Mouse (Mus musculus) kidney, postnatal 4 days (tissue): ENCODE data around the gene Bptf.
"Not testable (repeated sequence)": the region's sequence is repeated elsewhere in the genome, so short reads cannot be mapped to it uniquely, and the experiment has no call there.

Source experiments
- DNase-seq, 2 experiments: peaks; one replicate each; pipeline ENCODE4 v3.0.0; 2021; ENCODE audit warnings: mixed read lengths in 2 of 2

Gene Bptf

GRCm38 (mm10) chr11:107113881-107114557 lies 17.9 kb downstream of the Bptf start:
- DNase-seq = no peak

DNA sequence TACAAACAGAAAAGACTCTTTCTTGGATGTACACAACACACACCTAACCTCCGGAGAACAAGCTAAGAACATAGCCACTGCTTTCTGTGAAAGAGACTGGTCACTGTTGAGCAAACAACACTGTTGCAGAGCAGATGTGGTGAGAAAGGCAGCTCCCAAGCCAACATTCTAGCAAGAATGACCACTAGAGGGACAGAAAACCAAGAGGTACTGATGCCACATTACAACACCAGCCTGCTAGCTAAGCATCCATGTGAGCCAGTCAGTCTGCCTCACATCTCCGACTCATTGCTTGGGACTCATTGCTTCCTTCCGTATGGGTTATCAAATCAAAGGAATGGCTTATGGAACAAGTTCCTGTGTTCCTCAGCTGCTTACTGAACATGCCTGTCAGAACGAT lies 18.8 kb downstream of the Bptf start:
- peak; percentile 11 to 27 for DNase-seq

- no peak for DNase-seq
Measured at GRCm38 (mm10) chr11:107109669-107110068, 22.3 kb downstream of the Bptf start.

GRCm38 (mm10) chr11:107108892-107109291 lies 23.0 kb downstream of the Bptf start:
- no peak for DNase-seq

DNA sequence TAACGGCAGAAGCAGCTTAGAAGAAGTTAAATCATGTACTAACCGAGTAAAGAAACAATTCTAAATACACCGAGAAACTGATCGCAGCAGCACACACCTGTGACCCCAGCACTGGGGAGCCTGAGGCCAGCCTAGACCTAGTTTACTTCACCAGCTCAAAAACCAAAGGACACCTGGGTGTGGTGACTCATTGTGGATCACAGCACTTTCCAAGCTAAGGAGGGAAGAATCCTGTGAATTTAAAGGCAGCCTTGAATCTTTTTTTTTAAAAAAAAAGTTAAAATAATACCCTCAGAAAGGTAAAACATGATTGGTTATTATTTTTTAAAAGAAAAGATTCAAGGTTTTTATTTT lies 24.2 kb downstream of the Bptf start:
- DNase-seq = no peak

- no peak for DNase-seq
Measured at GRCm38 (mm10) chr11:107106978-107107724, 24.8 kb downstream of the Bptf start.

GRCm38 (mm10) chr11:107106461-107106860 lies 25.5 kb downstream of the Bptf start:
- no peak for DNase-seq

GRCm38 (mm10) chr11:107105227-107105626 lies 26.7 kb downstream of the Bptf start:
- DNase-seq = peak; percentile 80 to 84

DNA sequence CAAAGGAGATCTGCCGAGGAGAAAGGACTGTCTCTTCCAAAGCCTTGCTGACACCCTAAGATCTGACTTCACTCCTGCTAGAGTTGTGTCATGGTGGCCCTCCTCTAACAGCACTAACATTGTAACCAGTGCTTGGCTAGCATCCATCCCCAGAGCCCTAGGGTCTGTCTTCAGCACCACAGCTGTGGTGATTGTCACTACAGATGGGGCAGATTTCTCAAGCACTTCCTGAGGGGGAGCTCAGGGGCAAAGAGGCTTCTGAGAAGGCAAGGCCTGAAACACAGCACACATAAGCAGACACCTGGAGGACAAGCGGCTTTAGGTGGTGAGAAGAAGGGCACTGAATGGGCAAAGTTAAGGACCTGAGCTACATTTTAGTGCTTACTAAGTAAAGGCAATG lies 28.2 kb downstream of the Bptf start:
- DNase-seq = no peak

DNA sequence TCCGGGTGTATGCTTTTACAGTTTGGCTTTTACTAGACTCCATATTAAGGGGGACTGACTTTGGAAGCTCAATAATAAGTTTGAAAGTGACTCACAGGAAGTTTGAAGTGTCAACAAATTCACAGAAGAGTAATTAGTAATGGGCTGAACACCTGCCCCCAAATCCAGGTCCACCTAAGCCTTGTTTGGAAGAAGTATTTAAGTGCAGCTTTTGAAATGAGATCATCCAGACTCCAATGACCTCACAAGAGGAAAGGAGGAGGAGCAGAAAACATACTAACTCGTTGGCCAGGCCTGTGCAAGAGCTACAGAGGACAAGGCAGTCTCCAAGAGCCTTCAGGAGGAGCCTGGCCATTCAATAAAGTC lies 28.7 kb downstream of the Bptf start:
- DNase-seq = no peak

DNA sequence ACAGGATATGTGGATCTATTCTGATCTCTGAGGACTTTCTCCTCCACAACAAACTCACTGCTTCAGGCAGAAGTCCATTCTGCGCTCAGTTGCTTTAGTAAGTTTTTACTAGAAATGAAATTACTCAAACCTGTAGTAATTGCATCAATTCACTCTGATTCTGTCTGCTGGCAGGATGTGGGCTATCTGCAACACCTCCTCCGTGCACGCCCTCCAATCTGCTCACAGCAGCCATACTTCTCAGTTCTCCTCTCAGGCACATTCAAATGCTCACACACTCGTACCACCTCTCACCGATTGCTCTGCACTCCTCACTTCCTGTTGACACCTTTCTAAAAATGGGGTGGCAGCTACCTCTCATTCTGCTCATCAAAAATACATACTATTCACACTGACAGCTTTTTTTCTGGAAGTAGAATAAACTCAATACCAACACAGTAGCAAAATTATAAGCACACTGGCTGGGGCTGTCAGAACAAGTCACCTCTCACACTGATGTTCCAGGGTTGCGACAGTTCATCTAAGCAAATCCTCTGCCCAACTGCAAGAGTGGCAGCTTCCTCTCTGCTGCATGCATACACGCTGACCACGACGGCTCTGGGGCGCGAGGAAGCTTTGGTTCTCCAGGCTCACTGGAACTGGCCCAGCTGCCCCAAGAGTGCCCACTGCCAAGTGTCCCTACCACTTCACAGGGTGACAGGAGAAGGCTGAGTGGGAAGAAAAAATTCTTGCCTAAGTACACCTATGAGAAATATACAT lies 29.3 kb downstream of the Bptf start:
- DNase-seq = no peak

DNA sequence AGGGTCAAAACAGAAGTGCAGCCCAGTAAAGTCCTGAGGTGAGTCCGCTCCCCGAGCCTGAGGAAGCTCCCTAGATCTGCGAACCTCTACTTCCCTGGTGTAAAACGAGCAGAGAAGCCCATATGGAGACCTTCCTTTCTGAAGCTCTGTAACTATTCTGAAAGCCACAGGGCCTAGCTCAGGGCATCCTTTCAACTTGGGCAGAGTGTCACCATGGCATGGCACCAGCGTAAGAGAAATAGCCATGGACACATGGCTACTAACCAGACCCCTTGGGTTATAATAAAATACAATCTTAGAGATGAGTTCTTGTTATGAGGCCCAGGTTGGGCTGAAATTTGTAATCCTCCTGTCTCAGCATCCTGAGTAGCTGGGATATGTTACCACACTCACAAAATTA lies 35.0 kb downstream of the Bptf start:
- no peak for DNase-seq

DNA sequence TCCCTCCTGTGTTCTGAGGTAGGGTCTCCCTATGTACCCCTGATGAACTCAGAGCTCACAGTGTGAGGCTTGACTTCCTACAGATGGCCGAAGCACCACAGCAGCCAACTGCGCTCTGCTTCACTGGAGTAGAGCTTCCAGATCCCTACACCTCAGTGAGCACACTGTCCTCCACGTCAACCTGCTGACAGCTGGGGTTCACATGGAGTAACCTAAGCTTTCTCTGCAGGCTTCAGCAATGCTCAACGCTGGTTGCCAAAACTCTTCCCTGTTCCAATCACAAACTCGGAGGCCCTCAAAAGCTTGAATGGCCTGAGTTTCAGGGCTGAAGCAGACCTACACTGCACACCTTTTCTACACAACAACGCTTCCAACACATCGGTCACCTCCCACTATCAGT lies 38.1 kb downstream of the Bptf start:
- DNase-seq = no peak

DNA sequence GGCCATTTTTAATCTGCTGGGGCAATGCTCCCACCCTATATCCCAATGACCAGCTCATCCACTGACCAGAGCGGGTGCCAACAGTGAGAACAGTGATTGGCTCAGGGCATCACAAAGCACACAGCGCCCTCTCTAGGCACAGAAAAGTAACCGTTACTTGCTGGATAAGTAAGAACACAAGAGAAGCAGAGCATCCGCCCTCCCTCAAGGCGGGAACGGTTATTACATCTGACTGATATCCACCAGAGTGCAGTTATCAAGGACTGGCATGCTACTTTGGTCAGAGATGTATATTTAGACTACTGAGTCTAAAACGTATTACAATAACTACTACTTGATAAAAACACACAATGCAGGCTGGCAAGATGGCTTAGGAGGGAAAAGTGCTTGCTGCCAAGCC lies 39.3 kb downstream of the Bptf start:
- DNase-seq = no peak

DNA sequence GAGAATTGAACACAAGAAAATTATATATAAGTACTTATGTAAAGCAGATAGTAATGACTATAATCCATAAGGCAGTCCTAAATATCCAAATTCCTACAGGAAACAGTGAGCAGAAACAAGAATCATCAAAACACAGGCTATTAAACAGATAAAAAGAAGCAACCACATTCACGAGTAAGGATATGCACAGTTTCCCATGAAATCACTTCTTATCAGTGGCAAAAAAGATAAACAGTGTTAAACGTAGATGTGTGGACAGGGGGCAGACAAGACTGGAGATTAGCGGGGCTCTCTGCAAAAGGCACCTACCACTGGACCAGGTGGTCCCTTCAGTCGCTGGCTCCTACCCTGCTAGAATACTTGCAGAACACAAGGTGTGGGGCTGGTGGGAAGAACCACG lies 46.1 kb downstream of the Bptf start:
- DNase-seq = no peak

DNA sequence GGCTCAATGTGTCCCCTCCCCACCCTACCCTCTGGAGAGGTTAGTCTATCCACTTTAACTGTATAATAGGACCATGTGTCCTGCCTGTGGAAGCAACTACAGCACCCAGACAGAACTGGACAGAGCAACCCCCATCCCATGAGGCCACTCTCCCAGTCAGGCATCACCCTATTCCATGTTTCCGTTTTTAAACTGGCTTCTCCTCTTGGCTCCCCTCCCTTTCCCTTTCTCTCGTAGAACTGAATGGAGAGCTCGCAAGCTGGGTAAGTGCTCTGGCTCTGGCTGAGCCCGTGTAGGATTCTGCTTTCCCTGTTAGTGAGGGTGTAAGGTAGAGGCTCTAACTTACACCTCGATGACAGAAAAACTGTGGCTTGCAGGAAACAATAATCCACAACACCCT lies 48.4 kb downstream of the Bptf start:
- no peak for DNase-seq

GRCm38 (mm10) chr11:107065216-107065785 lies 66.6 kb downstream of the Bptf start:
- DNase-seq = no peak

GRCm38 (mm10) chr11:107064590-107064989 lies 67.3 kb downstream of the Bptf start:
- DNase-seq = no peak

DNA sequence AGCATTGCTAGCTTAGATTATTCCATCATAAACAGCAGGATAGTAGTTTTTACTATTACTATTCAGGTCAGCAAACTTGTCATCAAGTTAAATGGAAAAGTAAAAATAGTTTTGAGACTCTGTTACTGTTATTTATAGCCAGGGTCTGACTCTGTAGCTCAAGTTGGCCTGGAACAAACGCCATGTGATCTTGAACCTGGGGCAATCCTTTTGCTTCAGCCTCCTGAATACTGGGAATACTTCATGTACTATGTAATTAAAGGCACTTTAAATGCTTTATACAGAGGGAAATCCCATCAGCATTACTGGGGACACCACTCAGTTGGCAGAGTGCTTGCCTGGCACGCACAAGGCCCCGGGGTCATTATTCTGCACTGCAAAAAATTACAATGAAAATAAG lies 68.9 kb downstream of the Bptf start:
- no peak for DNase-seq

DNA sequence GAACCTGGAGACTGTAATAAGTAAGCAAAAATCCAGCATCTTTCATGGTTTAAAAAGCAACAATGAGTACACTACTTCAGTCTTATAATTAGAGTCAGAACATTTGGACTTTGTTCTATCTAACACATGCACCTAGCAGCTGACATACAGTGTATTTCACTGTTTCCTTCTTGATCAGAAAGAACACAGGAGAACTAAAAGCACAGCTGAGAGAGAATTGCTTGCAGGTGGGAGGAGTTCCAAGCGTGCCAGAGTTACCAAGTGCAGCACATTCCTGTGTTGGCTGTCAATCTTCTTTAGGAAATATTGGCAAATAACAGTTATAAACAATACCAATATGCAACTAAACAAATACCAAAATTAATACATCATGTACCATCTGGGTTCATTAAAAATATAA lies 71.0 kb downstream of the Bptf start:
- DNase-seq = no peak

DNA sequence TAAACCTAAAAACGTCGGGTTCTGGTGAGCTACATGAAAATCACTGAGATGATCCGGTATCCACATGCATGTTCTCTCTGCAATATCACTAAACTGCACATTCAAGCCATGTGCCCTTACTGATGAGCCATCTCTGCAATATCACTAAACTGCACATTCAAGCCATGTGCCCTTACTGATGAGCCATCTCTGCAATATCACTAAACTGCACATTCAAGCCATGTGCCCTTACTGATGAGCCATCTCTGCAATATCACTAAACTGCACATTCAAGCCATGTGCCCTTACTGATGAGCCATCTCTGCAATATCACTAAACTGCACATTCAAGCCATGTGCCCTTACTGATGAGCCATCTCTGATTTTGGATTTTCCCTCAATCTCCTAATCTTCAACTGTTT lies 72.3 kb downstream of the Bptf start:
- DNase-seq = not testable (repeated sequence)

DNA sequence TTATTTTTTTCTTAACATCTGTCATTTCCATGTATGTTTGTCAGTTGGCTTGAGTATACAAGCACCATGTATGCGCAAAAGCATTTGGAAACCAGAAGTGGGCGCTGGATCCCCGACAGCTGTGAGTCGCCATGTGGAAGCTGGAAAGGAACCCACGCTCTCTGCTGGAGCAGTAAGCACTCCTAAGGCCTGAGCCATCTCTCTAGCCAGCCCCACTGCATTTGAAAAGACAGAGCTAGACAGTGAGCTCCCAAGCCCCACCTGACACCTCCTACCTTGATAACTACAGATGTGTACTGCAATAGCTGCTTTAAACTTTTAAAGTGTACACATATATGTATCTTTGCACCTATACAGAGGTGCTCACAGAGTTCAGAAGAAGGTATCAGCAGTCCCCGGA lies 74.5 kb downstream of the Bptf start:
- DNase-seq = peak in 1 of 2 experiments; percentile 26

GRCm38 (mm10) chr11:107054870-107055269 lies 77.1 kb downstream of the Bptf start:
- no peak for DNase-seq
